Comparison of ENCODE assay signal across 8 mouse cellular contexts in genomic region chr7:105761813-105762484, GRCm38 (mm10). TPM values are rescaled to one million over a fixed set of nuclear protein-coding genes. Genes with fewer than 3 reads are reported as not detected.
DNase-seq lines count a peak whose midpoint lies in the region; ATAC-seq lines count a peak whose summit lies in the region.

No protein-coding gene starts in this region.

- DNase-seq in frontal cortex, postnatal 36 days (ENCODE audit: low spot score in 2 of 2) = no peak
- no peak for DNase-seq in lung, postnatal 36 days
- DNase-seq in frontal cortex, postnatal 25 days (ENCODE audit: low spot score in 2 of 2) = no peak
- DNase-seq in frontal cortex, postnatal 10 days (ENCODE audit: low spot score in 2 of 2) = no peak

- no peak overlapping the region for H3K9ac ChIP-seq in lung, embryonic 15.5 days
- no peak overlapping the region for H3K9ac ChIP-seq in limb, embryonic 13.5 days
- H3K9ac ChIP-seq in stomach, embryonic 16.5 days (ENCODE audit: low read length) = no peak overlapping the region

- WGBS in lung, embryonic 15.5 days = 54% methylated on average over 51 of the region's 51 CpGs
- 30% methylated on average over 51 of the region's 51 CpGs for WGBS in limb, embryonic 13.5 days
- WGBS in stomach, embryonic 16.5 days = 38% methylated on average over 51 of the region's 51 CpGs

- H3K27me3 ChIP-seq in lung, embryonic 15.5 days = no peaks in the 10 kb centered on the region
- H3K27me3 ChIP-seq in limb, embryonic 13.5 days = 0 out of 2 replicates have a peak, but pooled peaks cover 3% of the 10 kb centered on the region
- no peaks in the 10 kb centered on the region for H3K27me3 ChIP-seq in stomach, embryonic 16.5 days (ENCODE audit: control insufficient read depth, insufficient read depth, low read length)

- H3K36me3 ChIP-seq in lung, embryonic 15.5 days = peaks cover 75% of the 10 kb centered on the region
- peaks cover 89% of the 10 kb centered on the region for H3K36me3 ChIP-seq in limb, embryonic 13.5 days
- H3K36me3 ChIP-seq in stomach, embryonic 16.5 days (ENCODE audit: control insufficient read depth, insufficient read depth, low read length) = peaks cover 19% of the 10 kb centered on the region

- peak; percentile 44; the same call in 1 of the 2 replicates for ATAC-seq in frontal cortex, adult (ENCODE audit: low TSS enrichment)
- peak; percentile 15; the same call in 1 of the 2 replicates for ATAC-seq in lung, embryonic 15.5 days (ENCODE audit: borderline replicate concordance, extremely low read depth, low FRiP score, low TSS enrichment)
- peak; percentile 22; the same call in 1 of the 2 replicates for ATAC-seq in limb, embryonic 13.5 days (ENCODE audit: low FRiP score, low read depth)
- ATAC-seq in stomach, embryonic 16.5 days (ENCODE audit: insufficient read depth, low FRiP score) = no peak

- no peak overlapping the region for H3K4me3 ChIP-seq in lung, embryonic 15.5 days
- H3K4me3 ChIP-seq in limb, embryonic 13.5 days = peak overlapping the region; percentile 5; the same call in 1 of the 2 replicates
- peak overlapping the region; percentile 25 for H3K4me3 ChIP-seq in stomach, embryonic 16.5 days (replicated peaks; ENCODE audit: low read length)

- peak overlapping the region; percentile 47 for H3K4me2 ChIP-seq in lung, embryonic 15.5 days
- H3K4me2 ChIP-seq in limb, embryonic 13.5 days (replicated peaks) = peak overlapping the region; percentile 36
- H3K4me2 ChIP-seq in stomach, embryonic 16.5 days (ENCODE audit: low read depth, low read length) = peak overlapping the region; percentile 56

- no peaks in the 10 kb centered on the region for H3K9me3 ChIP-seq in lung, embryonic 15.5 days
- H3K9me3 ChIP-seq in limb, embryonic 13.5 days = no peaks in the 10 kb centered on the region
- no peaks in the 10 kb centered on the region for H3K9me3 ChIP-seq in stomach, embryonic 16.5 days (replicated peaks; ENCODE audit: control insufficient read depth, low read length)

- H3K27ac ChIP-seq in lung, embryonic 15.5 days = no peak overlapping the region
- no peak overlapping the region for H3K27ac ChIP-seq in limb, embryonic 13.5 days
- H3K27ac ChIP-seq in stomach, embryonic 16.5 days (ENCODE audit: low read length) = no peak overlapping the region

- no peaks in the 10 kb centered on the region for H3K4me1 ChIP-seq in lung, embryonic 15.5 days
- no peaks in the 10 kb centered on the region for H3K4me1 ChIP-seq in limb, embryonic 13.5 days
- no peaks in the 10 kb centered on the region for H3K4me1 ChIP-seq in stomach, embryonic 16.5 days (ENCODE audit: control insufficient read depth, insufficient read depth, low read length)

RNA-seq across cellular contexts. Expression of gene Tpp1, which starts 9.9 kb away (rescaled TPM):
- polyA plus RNA-seq in lung, embryonic 15.5 days (2015; fragmentation: Nextera tagmentation; extraction: Ambion mirVana) = 73.4 and 78.8 TPM in 2 replicates
- polyA plus RNA-seq in limb, embryonic 13.5 days (2015; fragmentation: Nextera tagmentation; extraction: Ambion mirVana) = 42.5 and 50.8 TPM in 2 replicates
- polyA plus RNA-seq in stomach, embryonic 16.5 days (2015; fragmentation: Nextera tagmentation; extraction: Ambion mirVana) = 77.3 and 82.8 TPM in 2 replicates

RNA-seq across cellular contexts. Expression of gene Taf10, which starts 17.8 kb away (rescaled TPM):
- 131 and 136 TPM in 2 replicates for polyA plus RNA-seq in lung, embryonic 15.5 days (2015; fragmentation: Nextera tagmentation; extraction: Ambion mirVana)
- polyA plus RNA-seq in limb, embryonic 13.5 days (2015; fragmentation: Nextera tagmentation; extraction: Ambion mirVana) = 118 and 133 TPM in 2 replicates
- polyA plus RNA-seq in stomach, embryonic 16.5 days (2015; fragmentation: Nextera tagmentation; extraction: Ambion mirVana) = 72.5 and 73.2 TPM in 2 replicates

RNA-seq across cellular contexts. Expression of gene Rrp8, which starts 24.8 kb away (rescaled TPM):
- polyA plus RNA-seq in lung, embryonic 15.5 days (2015; fragmentation: Nextera tagmentation; extraction: Ambion mirVana) = 39.6 and 41.4 TPM in 2 replicates
- 44.0 and 44.3 TPM in 2 replicates for polyA plus RNA-seq in limb, embryonic 13.5 days (2015; fragmentation: Nextera tagmentation; extraction: Ambion mirVana)
- 33.4 and 35.7 TPM in 2 replicates for polyA plus RNA-seq in stomach, embryonic 16.5 days (2015; fragmentation: Nextera tagmentation; extraction: Ambion mirVana)

RNA-seq across cellular contexts. Expression of gene Dchs1, which starts 25.5 kb away (rescaled TPM):
- 9.3 and 9.4 TPM in 2 replicates for polyA plus RNA-seq in lung, embryonic 15.5 days (2015; fragmentation: Nextera tagmentation; extraction: Ambion mirVana)
- polyA plus RNA-seq in limb, embryonic 13.5 days (2015; fragmentation: Nextera tagmentation; extraction: Ambion mirVana) = 20.5 and 22.2 TPM in 2 replicates
- polyA plus RNA-seq in stomach, embryonic 16.5 days (2015; fragmentation: Nextera tagmentation; extraction: Ambion mirVana) = 7.4 and 7.7 TPM in 2 replicates

RNA-seq across cellular contexts. Expression of gene Ilk, which starts 25.6 kb away (rescaled TPM):
- polyA plus RNA-seq in lung, embryonic 15.5 days (2015; fragmentation: Nextera tagmentation; extraction: Ambion mirVana) = 383 and 394 TPM in 2 replicates
- polyA plus RNA-seq in limb, embryonic 13.5 days (2015; fragmentation: Nextera tagmentation; extraction: Ambion mirVana) = 312 and 317 TPM in 2 replicates
- 417 and 433 TPM in 2 replicates for polyA plus RNA-seq in stomach, embryonic 16.5 days (2015; fragmentation: Nextera tagmentation; extraction: Ambion mirVana)
